Mouse (Mus musculus) thymus, adult 18-20 months (tissue): ENCODE results near the gene Amd1.

ENCODE experiments used
- DNase-seq, 2 experiments: peaks; one replicate each; pipeline ENCODE4 v3.0.0; 2022; ENCODE audit warnings: mixed read lengths in 2 of 2

Gene Amd1

GRCm38 (mm10) chr10:40301181-40302075, 558 bp downstream of the Amd1 start:
- peak; percentile 35 for DNase-seq

GRCm38 (mm10) chr10:40300648-40301171, 1.3 kb downstream of the Amd1 start:
- DNase-seq, result peak; percentile 30 to 32

- no peak for DNase-seq
Measured at GRCm38 (mm10) chr10:40292640-40293039, 9.3 kb downstream of the Amd1 start.

- no peak for DNase-seq
Measured at GRCm38 (mm10) chr10:40286767-40287166, 15.2 kb downstream of the Amd1 start.

GRCm38 (mm10) chr10:40285571-40285970, 16.4 kb downstream of the Amd1 start:
- no peak for DNase-seq

GRCm38 (mm10) chr10:40284997-40285396, 17.0 kb downstream of the Amd1 start:
- DNase-seq, result no peak

GRCm38 (mm10) chr10:40284179-40284831, 17.7 kb downstream of the Amd1 start:
- DNase-seq, result no peak

- no peak for DNase-seq
Measured at GRCm38 (mm10) chr10:40283636-40284035, 18.4 kb downstream of the Amd1 start.

GRCm38 (mm10) chr10:40281565-40281964, 20.4 kb downstream of the Amd1 start:
- DNase-seq, result no peak

- DNase-seq, result no peak
Measured at GRCm38 (mm10) chr10:40278317-40278716, 23.7 kb downstream of the Amd1 start.

GRCm38 (mm10) chr10:40275991-40276390, 26.0 kb downstream of the Amd1 start:
- no peak for DNase-seq

- DNase-seq, result no peak
Measured at GRCm38 (mm10) chr10:40273938-40274337, 28.0 kb downstream of the Amd1 start.

GRCm38 (mm10) chr10:40271216-40271615, 30.8 kb downstream of the Amd1 start:
- DNase-seq, result no peak

- DNase-seq, result no peak
Measured at GRCm38 (mm10) chr10:40264920-40265319, 37.1 kb downstream of the Amd1 start.

- no peak for DNase-seq
Measured at GRCm38 (mm10) chr10:40263691-40264090, 38.3 kb downstream of the Amd1 start.

GRCm38 (mm10) chr10:40262200-40262599, 39.8 kb downstream of the Amd1 start:
- DNase-seq, result no peak

- no peak for DNase-seq
Measured at GRCm38 (mm10) chr10:40260305-40260704, 41.7 kb downstream of the Amd1 start.

GRCm38 (mm10) chr10:40259542-40259941, 42.4 kb downstream of the Amd1 start:
- no peak for DNase-seq

- no peak for DNase-seq
Measured at GRCm38 (mm10) chr10:40258976-40259375, 43.0 kb downstream of the Amd1 start.

- DNase-seq, result peak; percentile 43 to 69
Measured at GRCm38 (mm10) chr10:40258401-40258966, 43.5 kb downstream of the Amd1 start.

- peak; percentile 84 to 89 for DNase-seq
Measured at GRCm38 (mm10) chr10:40257414-40258255, 44.4 kb downstream of the Amd1 start, which contains the start of gene Gtf3c6. TSS of gene Gtf3c6 (minus strand) at chr10:40258108.

GRCm38 (mm10) chr10:40256716-40257115, 45.3 kb downstream of the Amd1 start:
- DNase-seq, result peak; percentile 20 to 59
